Mouse (Mus musculus) olfactory bulb, adult 2 months (tissue): Measurements from ENCODE around the gene Xxylt1.

Source experiments
- CTCF ChIP-seq: fragments of 200-500 bp; IDR thresholded peaks from 2 replicates; pipeline ENCODE4 v1.5.1; 2012; ENCODE audit warnings: low read depth, mild to moderate bottlenecking, low read length, moderate library complexity; ENCODE audit not compliant: insufficient read depth
- POLR2A ChIP-seq: fragments of 200-500 bp; IDR thresholded peaks from 2 replicates; pipeline ENCODE4 v1.6.1; 2012; ENCODE audit warnings: mild to moderate bottlenecking, low read depth, low read length, moderate library complexity; ENCODE audit not compliant: insufficient read depth

GRCm38 (mm10) chr16:30948216-30948615 is 133.0 kb downstream of the Xxylt1 start:
- TF ChIP-seq CTCF (no peak), POLR2A (no peak)
